Mouse (Mus musculus) MEL-GATA-1-ER (cell line): ENCODE measurements around the gene Sugp1.
A peak's percentile ranks its signal among the peaks of the same experiment; 100 is the strongest.

Experiments used
- DNase-seq: peaks from one replicate; pipeline ENCODE4 v3.0.0-alpha.2; 2012; ENCODE audit warnings: low read depth; ENCODE audit errors: extremely low read depth

The Sugp1 gene

DNA sequence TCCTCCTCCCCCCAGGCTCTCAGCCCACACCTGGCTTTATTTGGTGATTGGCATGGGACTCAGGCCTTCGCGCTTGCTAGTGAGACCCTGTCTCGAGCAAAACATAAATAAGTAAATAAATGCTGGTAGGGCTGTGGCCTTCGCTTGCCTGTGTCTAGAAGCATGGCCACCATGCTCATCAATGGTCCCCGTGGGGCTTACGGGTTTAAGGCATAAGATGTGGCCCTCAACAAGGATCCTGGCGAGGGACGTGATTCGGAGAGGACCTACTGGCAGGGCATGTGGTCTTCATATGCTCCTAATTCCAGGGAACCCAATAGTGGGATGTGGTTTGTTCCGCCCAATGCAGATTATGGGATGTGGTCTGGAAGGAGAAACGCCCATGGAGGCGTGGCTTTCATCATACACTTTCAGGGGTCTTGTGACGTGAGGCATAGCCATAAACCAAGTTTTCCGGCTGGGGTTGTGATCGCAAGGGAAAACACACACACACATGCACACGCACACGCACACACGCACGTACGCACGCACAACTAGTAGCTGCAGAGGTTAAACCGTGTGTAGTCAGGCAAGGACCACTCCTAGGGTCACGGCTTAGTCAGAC lies 68.7 kb downstream of the Sugp1 start:
- no peak for DNase-seq

DNA sequence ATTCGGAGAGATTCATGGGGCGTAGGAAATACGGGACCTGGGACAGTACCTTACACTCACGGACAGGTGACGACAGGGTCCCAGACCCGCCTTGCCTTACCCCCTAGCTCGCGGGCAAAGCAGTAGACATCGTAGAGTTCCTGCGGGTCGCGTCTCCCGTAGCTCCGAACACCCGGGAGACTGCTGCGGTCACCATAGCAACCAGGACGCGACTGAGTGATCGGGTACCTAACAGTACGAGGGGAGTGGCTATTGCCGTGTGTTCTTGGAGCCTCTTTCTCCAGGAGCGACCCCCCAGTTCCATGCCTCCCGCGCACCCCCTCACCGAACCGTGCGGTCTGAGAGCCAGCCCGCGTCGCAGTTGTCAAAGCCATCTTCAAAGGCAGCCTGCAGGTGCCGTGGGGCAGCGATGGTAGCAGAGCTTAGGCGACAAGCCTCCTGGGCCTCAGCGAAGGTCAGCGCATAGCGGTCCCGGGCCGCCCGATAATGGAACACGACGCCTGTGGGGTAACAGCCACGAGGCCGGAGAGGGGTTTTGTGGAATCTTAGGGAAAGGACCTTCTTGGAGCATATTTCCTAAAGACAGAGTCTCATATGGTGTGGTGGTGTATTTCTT lies 69.9 kb downstream of the Sugp1 start:
- DNase-seq, result no peak

- no peak for DNase-seq
Measured at GRCm38 (mm10) chr8:70114488-70114887, 71.9 kb downstream of the Sugp1 start.

GRCm38 (mm10) chr8:70114892-70115291 lies 72.3 kb downstream of the Sugp1 start:
- DNase-seq, result no peak

GRCm38 (mm10) chr8:70117611-70118010 lies 75.0 kb downstream of the Sugp1 start:
- peak; percentile 41 for DNase-seq

GRCm38 (mm10) chr8:70118726-70119700 lies 76.4 kb downstream of the Sugp1 start:
- no peak for DNase-seq

GRCm38 (mm10) chr8:70120667-70121066 lies 78.1 kb downstream of the Sugp1 start, which contains the start of gene Ncan:
Gene Ncan, minus strand, starts transcription at chr8:70120873.
- no peak for DNase-seq
